Mouse (Mus musculus) heart, embryonic 16.5 days (tissue): ENCODE results near the gene Rbpj. TPM values are rescaled to one million over a fixed set of nuclear protein-coding genes. Genes with fewer than 3 reads are reported as not detected.
"Not testable (repeated sequence)": the region's sequence is repeated elsewhere in the genome, so short reads cannot be mapped to it uniquely, and the experiment has no call there.

Experiments
- ATAC-seq: fragments of 200-750 bp; cut with Nextera tagmentation; replicated peaks from 2 replicates; pipeline ENCODE4 v1.8.0; 2017; ENCODE audit warnings: moderate number of reproducible peaks; ENCODE audit not compliant: insufficient read depth, low FRiP score; ENCODE audit errors: extremely low read depth
- H3K27ac ChIP-seq: fragments of 300-500 bp; sonication (generic); 2 replicates; pipeline ENCODE4 v1.5.1; 2014; ENCODE audit warnings: mild to moderate bottlenecking, low read length, control low read depth, moderate library complexity
- H3K27me3 ChIP-seq: fragments of 300-500 bp; sonication (generic); 2 replicates; pipeline ENCODE4 v1.6.1; 2014; ENCODE audit warnings: low read length, mixed read lengths; ENCODE audit not compliant: control insufficient read depth, insufficient read depth
- H3K36me3 ChIP-seq: fragments of 300-500 bp; sonication (generic); 2 replicates; pipeline ENCODE4 v1.6.1; 2014; ENCODE audit not compliant: control insufficient read depth, insufficient read depth
- H3K4me1 ChIP-seq: fragments of 300-500 bp; sonication (generic); 2 replicates; pipeline ENCODE4 v1.6.1; 2014; ENCODE audit warnings: low read length, mixed read lengths; ENCODE audit not compliant: control insufficient read depth, insufficient read depth
- H3K4me2 ChIP-seq: fragments of 300-500 bp; sonication (generic); 2 replicates; pipeline ENCODE4 v1.6.1; 2014; ENCODE audit warnings: low read depth, mild to moderate bottlenecking, control low read depth, low read length
- H3K4me3 ChIP-seq: fragments of 300-500 bp; sonication (generic); 2 replicates; pipeline ENCODE4 v1.5.1; 2014; ENCODE audit warnings: mild to moderate bottlenecking, control low read depth, low read length
- H3K9ac ChIP-seq: fragments of 300-500 bp; sonication (generic); 2 replicates; pipeline ENCODE4 v1.6.1; 2014; ENCODE audit warnings: low read length, control low read depth
- H3K9me3 ChIP-seq: fragments of 300-500 bp; sonication (generic); replicated peaks from 2 replicates; pipeline ENCODE4 v1.6.1; 2016; ENCODE audit warnings: low read length; ENCODE audit not compliant: control insufficient read depth
- WGBS: fragments of 180-500 bp; shearing (Covaris S2); extraction: QIAGEN DNeasy Blood & Tissue Kit; methylation state at CpG from one replicate; pipeline ENCODE4 v1.1.7; 2014; 5-methylcytosine and 5-hydroxymethylcytosine counted together
- polyA plus RNA-seq: library from polyadenylated mRNA; unstranded; fragments of >200 nt; fragmentation: Nextera tagmentation; extraction: Ambion mirVana; gene quantifications from 2 replicates; pipeline ENCODE4 v1.2.1, GENCODE M21; 2015

Gene Rbpj
- polyA plus RNA-seq, 1 experiment from 2014 or later: 20.3 TPM

- H3K4me3 ChIP-seq: no peak overlapping the region
- H3K4me1 ChIP-seq: no peaks in the 10 kb centered on the region; the same call in 1 of the 2 replicates
- H3K9me3 ChIP-seq: no peaks in the 10 kb centered on the region
- H3K9ac ChIP-seq: no peak overlapping the region
- H3K4me2 ChIP-seq: no peak overlapping the region
- no peaks in the 10 kb centered on the region for H3K36me3 ChIP-seq
- WGBS: 85% methylated on average over 4 of the region's 4 CpGs
- no peak overlapping the region for H3K27ac ChIP-seq
- no peak for ATAC-seq
- H3K27me3 ChIP-seq: no peaks in the 10 kb centered on the region
Measured at GRCm38 (mm10) chr5:53543945-53544344, 78.0 kb downstream of the Rbpj start.

DNA sequence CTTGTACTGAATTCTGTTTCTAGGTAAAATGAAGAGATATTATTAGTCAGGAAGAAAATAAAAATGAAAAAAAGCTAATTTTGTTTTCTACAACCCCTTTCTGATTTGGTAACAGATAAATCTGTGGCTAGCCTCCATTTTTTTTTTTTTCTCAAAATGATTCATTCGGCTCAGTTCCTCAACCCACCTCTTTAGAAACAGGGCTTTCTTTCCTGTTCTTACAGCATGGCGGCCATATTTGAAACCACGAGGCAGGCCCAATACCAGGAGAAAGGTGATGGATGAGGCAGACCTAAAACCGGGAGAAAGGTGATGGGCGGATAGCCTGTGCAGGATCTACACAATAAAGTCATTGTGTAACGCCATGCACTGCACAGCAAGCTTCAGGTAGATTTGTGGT, 80.5 kb downstream of the Rbpj start:
- Histone ChIP-seq H3K36me3 (no peaks in the 10 kb centered on the region), H3K4me2 (no peak overlapping the region), H3K4me1 (no peaks in the 10 kb centered on the region; the same call in 1 of the 2 replicates), H3K27ac (no peak overlapping the region), H3K9me3 (no peaks in the 10 kb centered on the region), H3K4me3 (no peak overlapping the region), H3K9ac (no peak overlapping the region), H3K27me3 (no peaks in the 10 kb centered on the region)
- WGBS: 82% methylated on average over 6 of the region's 6 CpGs
- ATAC-seq: no peak

- H3K4me1 ChIP-seq: no peaks in the 10 kb centered on the region; the same call in 1 of the 2 replicates
- no peaks in the 10 kb centered on the region for H3K27me3 ChIP-seq
- no peak overlapping the region for H3K4me3 ChIP-seq
- H3K27ac ChIP-seq: no peak overlapping the region
- WGBS: 48% methylated on average over 8 of the region's 9 CpGs
- H3K9ac ChIP-seq: no peak overlapping the region
- no peak for ATAC-seq
- no peak overlapping the region for H3K4me2 ChIP-seq
- no peaks in the 10 kb centered on the region for H3K36me3 ChIP-seq
- H3K9me3 ChIP-seq: no peaks in the 10 kb centered on the region
Measured at GRCm38 (mm10) chr5:53546979-53547472, 81.1 kb downstream of the Rbpj start.

- not testable (repeated sequence) for H3K27me3 ChIP-seq, H3K4me3 ChIP-seq, H3K9ac ChIP-seq, H3K4me2 ChIP-seq, ATAC-seq, H3K4me1 ChIP-seq, H3K27ac ChIP-seq, H3K36me3 ChIP-seq, H3K9me3 ChIP-seq
- WGBS: 100% methylated on average over 1 of the region's 1 CpGs
Measured at GRCm38 (mm10) chr5:53550329-53550728, 84.4 kb downstream of the Rbpj start.

- H3K27ac ChIP-seq: no peak overlapping the region
- no peak overlapping the region for H3K9ac ChIP-seq
- no peaks in the 10 kb centered on the region for H3K9me3 ChIP-seq
- H3K4me1 ChIP-seq: no peaks in the 10 kb centered on the region
- 67% methylated on average over 6 of the region's 6 CpGs for WGBS
- no peaks in the 10 kb centered on the region for H3K36me3 ChIP-seq
- H3K4me3 ChIP-seq: no peak overlapping the region
- ATAC-seq: no peak
- H3K4me2 ChIP-seq: no peak overlapping the region
- no peaks in the 10 kb centered on the region for H3K27me3 ChIP-seq
Measured at GRCm38 (mm10) chr5:53551394-53551793, 85.4 kb downstream of the Rbpj start.

- Histone ChIP-seq H3K9ac (no peak overlapping the region), H3K4me3 (no peak overlapping the region), H3K9me3 (no peaks in the 10 kb centered on the region), H3K4me2 (no peak overlapping the region), H3K4me1 (no peaks in the 10 kb centered on the region), H3K36me3 (no peaks in the 10 kb centered on the region), H3K27me3 (no peaks in the 10 kb centered on the region), H3K27ac (no peak overlapping the region)
- ATAC-seq: no peak
- 79% methylated on average over 4 of the region's 4 CpGs for WGBS
Measured at GRCm38 (mm10) chr5:53551910-53552309, 86.0 kb downstream of the Rbpj start.

DNA sequence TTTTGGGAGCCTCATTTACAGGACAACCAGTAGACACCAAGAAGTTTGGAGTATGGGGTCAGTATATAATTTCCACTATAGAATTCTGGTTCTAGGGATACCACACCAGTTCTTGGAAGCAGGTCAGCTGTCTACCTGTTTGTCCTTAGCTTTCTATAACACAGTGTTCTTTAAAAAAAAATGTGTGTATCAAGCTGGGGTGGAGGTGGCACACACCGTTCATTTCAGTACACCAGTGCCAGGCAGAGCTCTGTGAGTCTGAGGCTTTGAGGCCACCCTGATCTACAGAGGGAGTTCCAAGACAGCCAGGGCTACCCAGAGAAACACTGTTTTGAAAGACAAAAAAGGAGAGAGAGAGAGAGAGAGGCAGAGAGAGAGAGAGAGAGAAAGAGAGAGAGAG, 87.3 kb downstream of the Rbpj start:
- Histone ChIP-seq H3K4me3 (no peak overlapping the region), H3K9ac (no peak overlapping the region), H3K36me3 (no peaks in the 10 kb centered on the region), H3K9me3 (no peaks in the 10 kb centered on the region), H3K4me2 (no peak overlapping the region), H3K27me3 (no peaks in the 10 kb centered on the region), H3K4me1 (no peaks in the 10 kb centered on the region), H3K27ac (no peak overlapping the region)
- no peak for ATAC-seq
- WGBS: 78% methylated on average over 1 of the region's 1 CpGs

DNA sequence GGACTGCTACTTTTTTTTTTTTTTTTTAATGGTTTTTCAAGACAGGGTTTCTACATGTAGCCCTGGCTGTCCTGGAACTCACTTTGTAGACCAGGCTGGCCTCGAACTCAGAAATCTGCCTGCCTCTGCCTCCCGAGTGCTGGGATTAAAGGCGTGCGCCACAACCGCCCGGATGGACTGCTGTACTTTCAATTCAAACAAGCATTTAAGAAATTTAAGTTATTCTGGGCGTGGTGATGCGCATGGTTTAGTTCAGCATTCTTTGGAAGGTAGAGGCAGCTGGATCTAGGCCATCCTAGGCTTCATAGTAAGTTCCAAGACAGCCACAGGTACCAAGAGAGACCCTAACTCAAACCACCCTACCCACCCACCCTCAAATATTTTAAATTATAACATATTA, 88.2 kb downstream of the Rbpj start:
- Histone ChIP-seq H3K27me3 (no peaks in the 10 kb centered on the region), H3K4me1 (no peaks in the 10 kb centered on the region), H3K9me3 (no peaks in the 10 kb centered on the region), H3K9ac (no peak overlapping the region), H3K36me3 (no peaks in the 10 kb centered on the region), H3K4me3 (no peak overlapping the region), H3K27ac (no peak overlapping the region), H3K4me2 (no peak overlapping the region)
- no peak for ATAC-seq
- 88% methylated on average over 8 of the region's 8 CpGs for WGBS

DNA sequence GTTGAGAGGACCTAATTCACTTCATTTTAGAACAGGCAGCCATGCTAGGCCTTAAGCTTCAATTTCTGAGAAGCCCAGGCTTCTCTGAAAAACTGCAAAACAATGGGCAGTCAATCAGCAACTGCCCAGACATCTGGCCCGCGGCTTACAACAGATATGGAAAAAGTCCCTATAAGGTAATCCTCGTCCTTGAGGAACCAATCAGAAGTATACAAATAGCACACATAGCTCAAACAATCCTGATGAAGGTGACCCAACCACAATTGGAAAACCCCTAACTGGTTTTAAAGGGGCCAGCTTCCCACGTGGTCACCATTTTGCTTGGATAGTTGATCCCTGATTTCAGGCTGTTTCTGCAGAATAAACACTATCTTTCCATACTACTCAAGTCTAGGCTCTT, 89.0 kb downstream of the Rbpj start:
- no peaks in the 10 kb centered on the region for H3K27me3 ChIP-seq
- no peaks in the 10 kb centered on the region for H3K36me3 ChIP-seq
- no peak for ATAC-seq
- 80% methylated on average over 4 of the region's 4 CpGs for WGBS
- H3K4me3 ChIP-seq: no peak overlapping the region
- no peak overlapping the region for H3K27ac ChIP-seq
- no peaks in the 10 kb centered on the region for H3K9me3 ChIP-seq
- no peak overlapping the region for H3K4me2 ChIP-seq
- no peak overlapping the region for H3K9ac ChIP-seq
- H3K4me1 ChIP-seq: no peaks in the 10 kb centered on the region

DNA sequence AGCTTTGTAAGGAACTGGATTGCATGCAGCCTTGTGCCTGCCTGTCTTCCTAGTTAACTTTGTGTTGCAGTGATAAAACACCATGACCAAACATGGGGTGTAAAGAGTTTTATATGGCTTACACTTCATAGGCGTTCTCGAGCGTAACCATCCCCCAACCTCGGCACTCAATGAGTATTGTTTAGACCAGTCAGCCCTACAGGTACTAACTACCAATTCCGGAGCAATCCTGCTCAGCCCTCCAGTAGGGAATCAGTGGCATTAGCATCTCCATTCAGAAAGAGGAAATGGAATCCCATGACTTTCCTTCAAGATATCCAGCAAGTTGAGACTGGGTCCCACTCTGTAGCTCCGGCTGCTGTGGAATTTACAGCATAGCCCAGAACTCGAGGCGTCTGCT, 89.5 kb downstream of the Rbpj start:
- H3K9ac ChIP-seq: no peak overlapping the region
- 92% methylated on average over 8 of the region's 8 CpGs for WGBS
- no peaks in the 10 kb centered on the region for H3K27me3 ChIP-seq
- no peaks in the 10 kb centered on the region for H3K9me3 ChIP-seq
- no peaks in the 10 kb centered on the region for H3K36me3 ChIP-seq
- H3K4me1 ChIP-seq: no peaks in the 10 kb centered on the region
- no peak for ATAC-seq
- no peak overlapping the region for H3K4me3 ChIP-seq
- no peak overlapping the region for H3K4me2 ChIP-seq
- H3K27ac ChIP-seq: no peak overlapping the region
